Mouse (Mus musculus): ENCODE results near the gene Rpn2. TPM values are rescaled to one million over a fixed set of nuclear protein-coding genes. Genes with fewer than 3 reads are reported as not detected.

Gene Rpn2
- total RNA-seq (2021): 100 to 1,000 TPM in 1 of 2 experiments, 10 to 100 TPM in 1; 97.2 to 114 TPM
- long read RNA-seq, experiment 1, transcript Rpn2-202 (17 exons, 2,756 nt): major isoform, 159 of 282 reads
- long read RNA-seq, experiment 1, transcript Rpn2-205 (17 exons, 1,944 nt): minor isoform, 5 of 282 reads
- long read RNA-seq, experiment 1, partial matches to known transcripts: 8 of 282 reads
- long read RNA-seq, experiment 1, other reads (novel, unspliced or antisense): 110 of 282 reads
- long read RNA-seq, experiment 2, transcript Rpn2-202 (17 exons, 2,756 nt): major isoform, 137 of 250 reads
- long read RNA-seq, experiment 2, transcript Rpn2-205 (17 exons, 1,944 nt): minor isoform, 10 of 250 reads
- long read RNA-seq, experiment 2, partial matches to known transcripts: 12 of 250 reads
- long read RNA-seq, experiment 2, other reads (novel, unspliced or antisense): 91 of 250 reads

DNA sequence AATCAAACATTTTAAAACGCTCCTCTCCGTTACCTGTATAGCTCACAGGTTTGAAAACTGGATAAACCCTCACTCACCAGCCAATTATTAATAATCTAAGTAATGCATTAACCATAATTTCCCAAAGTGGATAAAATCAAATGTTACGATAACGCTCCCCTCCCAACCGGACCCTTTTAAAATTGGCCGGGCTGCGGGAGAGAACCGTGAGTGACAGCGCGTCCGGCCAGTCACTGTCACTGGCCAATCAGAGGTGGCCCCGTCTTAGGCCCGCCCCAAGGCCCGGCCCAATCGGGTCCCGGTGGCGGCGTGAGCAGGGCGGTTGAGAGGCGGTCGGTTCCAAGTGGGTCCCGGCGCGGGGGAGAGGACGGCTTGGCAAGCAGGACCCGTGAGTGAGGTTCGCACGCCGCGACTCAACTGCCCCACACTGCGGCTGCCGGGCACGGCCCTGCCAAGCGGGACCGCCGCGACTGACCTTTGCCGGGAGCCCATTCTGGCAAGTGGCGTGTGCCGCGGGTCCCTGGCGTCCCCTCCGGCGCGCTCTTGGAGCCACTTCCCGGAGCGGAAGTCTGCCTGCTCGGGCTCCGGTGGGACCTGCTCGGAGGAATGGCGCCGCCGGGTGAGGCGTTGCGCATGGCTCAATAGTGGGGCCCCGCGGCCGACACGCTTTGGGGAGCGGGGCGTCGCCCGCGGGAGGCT is at the start of gene Rpn2:
Rpn2 (plus strand) TSS at position 301 of the 699 bp plus-strand sequence.
- peak; percentile 96 for DNase-seq

DNA sequence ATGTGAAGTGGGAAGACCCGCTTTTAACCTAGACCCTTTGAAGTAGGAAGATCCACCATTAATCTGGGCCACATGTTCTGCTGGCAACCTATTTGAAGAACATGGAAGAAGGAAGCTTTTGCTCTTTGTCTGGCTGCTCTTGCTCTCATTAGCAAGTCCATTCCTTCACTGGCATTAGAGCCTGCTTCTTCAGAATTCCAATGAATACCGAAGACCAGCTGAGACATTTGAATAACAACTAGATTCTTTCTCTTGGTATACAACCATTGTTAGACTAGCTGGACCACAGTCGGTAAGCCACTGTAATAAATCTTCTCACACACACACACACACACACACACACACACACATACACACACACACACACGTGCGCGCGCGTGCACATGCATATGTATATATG is 42.9 kb upstream of the Rpn2 start:
- no peak for DNase-seq

GRCm38 (mm10) chr2:157245001-157245400 is 33.8 kb upstream of the Rpn2 start:
- no peak for DNase-seq

GRCm38 (mm10) chr2:157245603-157246002 is 33.2 kb upstream of the Rpn2 start:
- no peak for DNase-seq

DNA sequence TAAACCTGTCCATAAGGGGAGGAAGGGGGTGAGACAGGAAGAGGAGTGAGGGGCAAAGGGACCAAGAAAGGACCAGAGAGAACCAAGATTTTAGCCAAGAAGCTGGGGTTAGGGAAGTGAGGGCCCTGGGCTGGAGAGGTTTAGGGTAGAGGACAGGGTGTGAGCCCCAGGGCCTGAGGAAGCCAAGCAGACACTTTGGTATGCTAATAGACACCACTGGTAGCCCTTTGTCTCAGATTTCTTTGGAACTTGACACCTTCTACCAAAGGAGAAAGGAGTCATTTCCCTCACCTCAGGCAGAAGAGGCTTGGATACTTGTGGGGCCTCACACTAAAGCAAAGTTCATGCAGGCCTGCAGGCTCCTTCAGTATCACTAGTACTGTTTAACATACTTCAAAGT is 30.7 kb upstream of the Rpn2 start:
- no peak for DNase-seq

- DNase-seq: peak; percentile 61
Observed at GRCm38 (mm10) chr2:157259720-157260119, 19.1 kb upstream of the Rpn2 start.

DNA sequence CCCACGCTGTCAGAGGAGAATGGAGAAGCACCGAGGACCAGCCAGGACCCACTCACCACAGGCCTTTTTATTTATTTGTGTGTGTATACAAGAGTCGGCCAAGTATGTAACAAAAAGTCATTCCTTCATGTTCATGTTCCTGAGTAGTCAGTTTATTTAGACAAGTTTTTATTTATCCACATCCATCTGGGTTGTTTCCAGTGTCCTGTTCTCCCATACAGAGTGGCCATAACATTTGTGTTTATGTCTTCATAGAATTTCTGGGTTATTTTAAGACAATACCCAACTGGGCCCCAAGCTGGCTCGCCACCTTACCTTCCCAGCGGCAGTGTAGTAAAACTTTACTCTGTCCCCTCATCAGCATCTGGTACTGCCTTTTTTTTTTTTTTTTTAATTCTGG is 16.9 kb upstream of the Rpn2 start:
- DNase-seq: no peak

- no peak for DNase-seq
Observed at GRCm38 (mm10) chr2:157262506-157262905, 16.3 kb upstream of the Rpn2 start.

GRCm38 (mm10) chr2:157263101-157263500 is 15.7 kb upstream of the Rpn2 start:
- DNase-seq: no peak

- no peak for DNase-seq
Observed at GRCm38 (mm10) chr2:157263832-157264231, 15.0 kb upstream of the Rpn2 start.

GRCm38 (mm10) chr2:157279416-157279800 is 591 bp downstream of the Rpn2 start, which contains the start of gene Mroh8:
Gene Mroh8, minus strand, starts transcription at chr2:157279549.
- DNase-seq: no peak

DNA sequence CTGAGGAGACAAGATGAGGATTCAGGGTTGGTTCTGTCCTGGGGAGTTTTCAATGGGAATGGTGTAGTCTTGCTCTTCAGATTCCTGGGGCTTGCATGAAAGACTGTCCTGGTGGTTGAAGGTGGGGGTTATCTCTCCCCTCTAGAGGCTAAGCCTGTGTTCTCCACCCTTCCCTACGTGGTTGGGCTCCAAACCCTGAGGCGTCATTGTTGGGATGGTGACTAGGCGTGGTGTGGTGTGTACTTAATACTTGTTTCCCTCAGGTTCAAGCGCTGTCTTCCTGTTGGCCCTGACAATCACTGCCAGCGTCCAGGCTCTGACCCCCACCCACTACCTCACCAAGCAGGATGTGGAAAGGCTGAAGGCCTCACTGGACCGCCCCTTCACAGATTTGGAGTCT is 4.5 kb downstream of the Rpn2 start:
- DNase-seq: no peak

DNA sequence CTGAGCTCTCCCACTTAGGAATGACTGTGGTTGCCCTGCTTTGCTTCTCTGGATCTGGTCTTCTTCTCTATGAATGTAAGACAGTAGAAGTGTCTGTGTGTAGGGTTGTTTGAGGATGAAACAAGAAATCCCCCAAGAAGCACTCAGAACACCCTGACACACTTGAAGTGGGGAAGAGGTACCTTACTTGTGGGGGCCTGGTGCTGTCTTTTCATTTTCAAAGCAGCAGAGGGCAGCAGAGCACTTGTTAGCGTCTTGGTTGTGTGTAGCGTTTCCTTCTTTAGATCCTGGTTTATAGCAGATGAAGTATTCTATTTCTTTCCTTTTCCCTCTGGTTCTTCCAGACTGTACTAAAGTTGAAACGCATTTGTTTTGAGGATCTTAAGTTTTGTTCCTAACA is 8.7 kb downstream of the Rpn2 start:
- peak; percentile 24 for DNase-seq

DNA sequence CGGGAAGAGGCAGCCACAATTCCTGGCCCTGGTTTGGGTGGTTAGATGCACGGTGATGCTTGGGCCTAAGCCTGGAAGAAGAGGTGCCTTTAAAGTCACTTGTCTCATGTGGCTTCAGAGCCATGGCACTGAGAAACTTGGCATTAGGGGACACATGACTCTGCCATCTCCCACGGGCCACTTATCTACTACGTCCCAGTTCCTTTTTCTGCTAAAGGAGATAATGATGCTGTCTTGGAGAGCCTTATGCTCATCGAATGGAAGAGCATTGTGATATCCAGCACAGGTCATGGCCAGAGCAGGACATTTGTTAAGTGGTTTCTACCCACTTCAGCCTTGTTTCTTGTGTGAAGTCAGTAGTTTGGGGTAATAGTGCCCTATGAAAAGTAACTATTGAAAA is 10.2 kb downstream of the Rpn2 start:
- DNase-seq: no peak

GRCm38 (mm10) chr2:157292093-157292492 is 13.3 kb downstream of the Rpn2 start:
- peak; percentile 84 for DNase-seq

DNA sequence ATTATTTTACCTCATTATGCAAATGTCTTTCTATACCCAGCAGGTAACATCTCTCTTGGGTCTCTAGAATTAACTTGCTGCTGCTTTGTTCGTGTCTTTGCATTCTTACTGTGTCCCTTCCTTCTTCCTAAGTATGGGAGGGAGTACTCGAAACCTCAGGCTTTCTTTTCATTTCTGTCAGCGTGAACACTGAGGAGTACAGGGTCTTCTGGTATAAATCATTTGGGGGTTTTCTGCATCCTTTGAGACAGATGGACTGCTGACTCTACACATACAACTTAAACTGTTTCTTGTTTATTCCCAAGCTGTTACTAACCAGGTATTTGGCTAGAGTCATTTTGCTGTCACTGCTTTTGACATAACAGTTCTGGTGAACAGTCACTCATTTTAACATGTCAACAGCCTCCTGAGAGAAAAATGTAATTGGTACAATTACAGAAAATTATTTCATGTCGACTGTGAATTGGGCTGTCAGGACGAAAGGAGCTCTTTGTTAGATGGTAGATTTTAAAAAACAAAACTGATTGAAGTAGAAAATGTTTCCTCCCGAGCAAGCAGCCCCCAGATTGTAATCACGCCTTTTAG is 17.4 kb downstream of the Rpn2 start:
- no peak for DNase-seq

GRCm38 (mm10) chr2:157300051-157300450 is 21.2 kb downstream of the Rpn2 start:
- no peak for DNase-seq

DNA sequence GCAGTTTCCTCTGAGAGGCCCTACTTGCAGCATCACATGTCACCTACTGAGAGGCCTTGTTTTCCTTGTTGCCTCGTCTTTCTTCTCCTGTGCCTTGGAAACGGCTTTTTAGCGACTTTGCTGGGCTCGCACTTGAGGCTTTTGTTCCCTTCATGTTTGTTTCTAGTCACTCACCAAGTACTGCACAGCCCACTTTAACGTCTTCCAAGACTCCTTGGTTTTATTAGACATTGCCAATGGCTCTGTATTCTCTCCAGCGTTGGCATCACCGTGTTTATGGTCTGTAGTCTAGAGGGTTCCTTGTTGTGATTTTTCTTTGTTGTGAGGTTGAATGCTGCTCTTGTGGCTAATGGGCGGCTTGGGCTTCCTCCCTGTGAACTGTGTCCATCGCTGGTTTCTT is 24.3 kb downstream of the Rpn2 start:
- DNase-seq: no peak

- DNase-seq: no peak
Observed at GRCm38 (mm10) chr2:157306091-157307032, 27.5 kb downstream of the Rpn2 start.

DNA sequence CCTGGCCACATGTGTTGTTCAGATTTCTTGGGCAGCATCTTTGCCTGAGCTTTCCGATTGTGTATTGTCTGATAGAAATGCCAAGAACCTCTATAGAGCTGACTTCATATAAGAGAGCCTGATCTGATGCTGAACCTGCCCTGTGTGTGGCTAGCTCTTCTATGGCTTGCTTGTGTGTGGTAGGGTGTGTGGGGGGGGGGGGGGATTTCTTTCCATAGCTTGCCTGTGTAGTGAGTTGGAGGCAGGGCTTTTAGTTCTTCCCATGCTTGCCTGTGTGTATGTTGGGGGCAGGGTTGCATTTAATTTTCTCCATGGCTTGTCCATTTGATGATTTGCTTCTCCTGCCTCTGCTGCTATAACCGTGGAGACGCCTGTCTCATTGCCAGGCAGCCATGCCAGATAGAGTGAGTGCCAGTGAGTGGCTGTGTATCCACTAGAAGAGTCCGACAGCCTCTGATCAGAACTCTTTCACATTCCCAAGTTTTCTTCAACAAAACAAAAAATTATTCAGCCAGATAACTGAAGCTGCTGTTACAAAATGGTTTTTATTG is 29.0 kb downstream of the Rpn2 start:
- DNase-seq: peak; percentile 34

GRCm38 (mm10) chr2:157308273-157308917 is 29.6 kb downstream of the Rpn2 start:
- no peak for DNase-seq

All from gastrocnemius, postnatal 10 days (tissue).